Mouse (Mus musculus): ENCODE results near the gene Plxnc1. TPM values are rescaled to one million over a fixed set of nuclear protein-coding genes. Genes with fewer than 3 reads are reported as not detected.

The Plxnc1 gene
- polyA plus RNA-seq, 1 experiment: 0.55 TPM

GRCm38 (mm10) chr10:94799485-94800239 lies 145.0 kb downstream of the Plxnc1 start:
- DNase-seq (ENCODE audit: low read depth, low spot score): no peak
- WGBS: 58% methylated on average over 2 of the region's 2 CpGs

- no peak for DNase-seq (ENCODE audit: low read depth, low spot score)
- WGBS: 71% methylated on average over 5 of the region's 5 CpGs
Measured at GRCm38 (mm10) chr10:94798128-94798527, 146.5 kb downstream of the Plxnc1 start.

GRCm38 (mm10) chr10:94794666-94795244 lies 149.9 kb downstream of the Plxnc1 start:
- DNase-seq (ENCODE audit: low read depth, low spot score): no peak
- 88% methylated on average over 5 of the region's 5 CpGs for WGBS

- WGBS: 93% methylated on average over 3 of the region's 3 CpGs
Measured at GRCm38 (mm10) chr10:94793914-94794313, 150.7 kb downstream of the Plxnc1 start.

GRCm38 (mm10) chr10:94789205-94789604 lies 155.4 kb downstream of the Plxnc1 start:
- no peak for DNase-seq (ENCODE audit: low read depth, low spot score)

More at GRCm38 (mm10) chr10:94793914-94794313, 150.7 kb downstream of the Plxnc1 start:
- no peak for DNase-seq (ENCODE audit: low read depth, low spot score)

GRCm38 (mm10) chr10:94780618-94781262 lies 163.9 kb downstream of the Plxnc1 start:
- no peak for DNase-seq (ENCODE audit: low read depth, low spot score)
- WGBS: 89% methylated on average over 3 of the region's 3 CpGs

More at GRCm38 (mm10) chr10:94789205-94789604, 155.4 kb downstream of the Plxnc1 start:
- 45% methylated on average over 3 of the region's 3 CpGs for WGBS

- DNase-seq (ENCODE audit: low read depth, low spot score): no peak
- 91% methylated on average over 4 of the region's 4 CpGs for WGBS
Measured at GRCm38 (mm10) chr10:94779319-94779718, 165.3 kb downstream of the Plxnc1 start.

GRCm38 (mm10) chr10:94777576-94777975 lies 167.1 kb downstream of the Plxnc1 start:
- DNase-seq (ENCODE audit: low read depth, low spot score): no peak
- WGBS: 89% methylated on average over 3 of the region's 3 CpGs

- no peak for DNase-seq (ENCODE audit: low read depth, low spot score)
- WGBS: 8% methylated on average over 3 of the region's 3 CpGs
Measured at GRCm38 (mm10) chr10:94771496-94771895, 173.1 kb downstream of the Plxnc1 start.

GRCm38 (mm10) chr10:94747011-94747410 lies 197.6 kb downstream of the Plxnc1 start:
- no peak for DNase-seq (ENCODE audit: low read depth, low spot score)
- WGBS: 93% methylated on average over 2 of the region's 2 CpGs

GRCm38 (mm10) chr10:94741459-94741858 lies 203.2 kb downstream of the Plxnc1 start:
- DNase-seq (ENCODE audit: low read depth, low spot score): peak; percentile 4
- 79% methylated on average over 3 of the region's 3 CpGs for WGBS
